Mouse (Mus musculus) C2C12 (cell line): ENCODE measurements around the gene Nfatc4.

Experiments used
- CTCF ChIP-seq: IDR thresholded peaks from one replicate; pipeline ENCODE4 v1.5.1; 2011; ENCODE audit not compliant: control insufficient read depth, insufficient read depth, insufficient read length
- FOSL1 ChIP-seq: IDR thresholded peaks from one replicate; pipeline ENCODE4 v1.8.0; 2011; ENCODE audit warnings: mild to moderate bottlenecking, low read length; ENCODE audit not compliant: poor library complexity, insufficient read depth, severe bottlenecking
- MAX ChIP-seq: IDR thresholded peaks from one replicate; pipeline ENCODE4 v1.6.1; 2011; ENCODE audit warnings: mild to moderate bottlenecking, control low read depth
- MYOD1 ChIP-seq: IDR thresholded peaks from one replicate; pipeline ENCODE4 v1.6.1; 2011; ENCODE audit warnings: low read depth; ENCODE audit not compliant: control insufficient read depth, insufficient read length

GRCm38 (mm10) chr14:55852646-55853551 lies 30.0 kb downstream of the Nfatc4 start:
- TF ChIP-seq CTCF (no peak), MYOD1 (no peak), MAX (no peak), FOSL1 (no peak)
